Mouse (Mus musculus) gastrocnemius, postnatal 4 days (tissue): ENCODE data around the gene Hyls1. TPM values are rescaled to one million over a fixed set of nuclear protein-coding genes. Genes with fewer than 3 reads are reported as not detected.
"Not testable (repeated sequence)": the region's sequence is repeated elsewhere in the genome, so short reads cannot be mapped to it uniquely, and the experiment has no call there.

Experiments
- DNase-seq, 2 experiments: peaks; one replicate each; pipeline ENCODE4 v3.0.0; 2021 to 2022; ENCODE audit warnings: low spot score in 2 of 2, mixed read lengths in 2 of 2
- long read RNA-seq, 2 experiments: library from polyadenylated mRNA; stranded (forward); transcript quantifications; one replicate each; pipeline ENCODE4 v2.0.0; 2021
- total RNA-seq, 2 experiments: library from RNA; stranded (reverse); gene quantifications; 2 replicates each; pipeline ENCODE4 v1.2.3; 2021

Hyls1 gene
- 1 to 10 TPM; 3.0 to 4.1 TPM for total RNA-seq
- long read RNA-seq, experiment 1, partial matches to known transcripts: 0 of 1 reads
- long read RNA-seq, experiment 1, other reads (novel, unspliced or antisense): 1 of 1 reads
- long read RNA-seq, experiment 2, partial matches to known transcripts: 0 of 3 reads
- long read RNA-seq, experiment 2, other reads (novel, unspliced or antisense): 0 of 3 reads

GRCm38 (mm10) chr9:35569571-35570534 lies at the start of gene Hyls1, which contains the start of gene Pate2:
TSS of gene Hyls1 (minus strand) at chr9:35570398.
TSS of gene Pate2 (plus strand) at chr9:35570284.
- peak; percentile 76 to 91 for DNase-seq

DNA sequence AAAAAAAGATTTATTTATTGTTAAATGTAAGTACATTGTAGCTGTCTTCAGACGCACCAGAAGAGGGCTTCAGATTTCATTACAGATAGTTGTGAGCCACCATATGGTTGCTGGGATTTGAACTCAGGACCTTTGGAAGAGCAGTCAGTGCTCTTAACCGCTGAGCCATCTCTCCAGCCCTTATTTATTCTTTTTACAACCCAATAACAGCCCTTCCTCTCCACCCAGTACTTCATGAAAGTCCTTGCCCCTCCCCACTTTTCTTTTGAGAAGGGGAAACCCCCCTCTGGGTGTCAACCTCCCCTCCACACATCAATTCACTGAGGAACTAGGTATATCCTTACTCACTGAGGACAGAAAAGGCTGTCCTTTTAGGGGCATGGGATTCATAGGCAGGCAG lies 46.6 kb upstream of the Hyls1 start:
- DNase-seq: not testable (repeated sequence)

DNA sequence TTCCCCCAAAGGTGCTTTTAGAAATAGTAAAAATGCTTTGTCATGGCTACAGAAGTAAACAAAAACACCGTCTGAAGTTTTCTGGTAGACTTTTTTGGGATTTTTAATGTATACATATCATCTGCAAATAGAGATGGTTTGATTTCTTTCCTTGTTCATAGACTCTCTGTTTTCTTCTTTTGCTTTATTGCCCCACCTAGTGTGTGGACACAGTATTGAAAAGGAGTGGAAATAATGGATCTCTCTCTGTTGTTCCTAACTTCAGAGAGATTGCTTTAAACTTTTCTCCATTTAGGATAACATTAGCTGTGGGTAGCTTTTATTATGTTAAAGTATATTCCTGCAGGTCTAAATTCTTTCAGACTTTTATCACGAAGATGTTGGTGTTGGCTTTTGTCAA lies 43.8 kb upstream of the Hyls1 start:
- DNase-seq: no peak

- no peak for DNase-seq
These were observed 41.6 kb upstream of the Hyls1 start, which contains the start of gene Pate4 for GRCm38 (mm10) chr9:35611841-35612240. TSS of gene Pate4 (minus strand) at chr9:35611941.

- no peak for DNase-seq
These were observed 37.6 kb upstream of the Hyls1 start for GRCm38 (mm10) chr9:35607647-35608405.

DNA sequence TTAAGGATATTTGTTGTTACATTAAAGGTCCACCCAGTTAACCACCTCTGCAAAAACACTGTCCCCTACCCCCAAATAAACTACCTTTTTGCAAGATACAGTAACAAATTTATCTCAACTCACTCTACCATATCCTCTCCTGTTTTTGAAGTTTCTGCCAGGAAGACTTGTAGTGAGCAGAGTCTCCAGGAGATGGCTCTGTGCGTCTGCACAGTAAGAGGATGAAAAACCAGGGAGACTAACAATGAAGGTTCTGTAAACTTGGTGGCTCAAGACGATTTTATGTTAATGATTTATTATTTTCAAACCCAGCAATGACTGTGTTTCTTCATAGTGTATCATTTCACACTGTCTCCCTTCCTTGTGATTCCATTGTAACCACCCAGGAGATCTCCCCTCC lies 22.7 kb upstream of the Hyls1 start:
- DNase-seq: no peak

DNA sequence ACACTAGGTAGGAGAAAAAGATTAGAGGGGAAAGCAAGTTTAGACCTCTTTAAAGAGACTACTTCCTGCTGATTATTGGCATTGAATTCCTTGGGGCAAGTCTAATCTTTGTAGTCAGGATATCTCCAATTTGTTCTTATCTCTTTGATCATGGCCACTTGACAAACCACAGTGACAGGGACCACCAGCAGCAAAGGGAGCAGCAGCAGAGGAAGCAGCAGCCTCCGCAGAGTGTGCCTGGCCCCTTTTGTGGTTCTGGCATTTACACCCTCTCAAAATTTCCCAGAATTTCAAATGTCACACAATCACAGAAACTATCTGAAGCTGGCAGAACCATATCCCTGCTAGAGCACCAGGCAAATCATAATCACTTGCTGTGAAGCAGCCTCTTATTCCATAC lies 17.5 kb upstream of the Hyls1 start:
- DNase-seq: no peak

- no peak for DNase-seq
These were observed 4.2 kb upstream of the Hyls1 start for GRCm38 (mm10) chr9:35574416-35574815.

GRCm38 (mm10) chr9:35570663-35571062 lies 465 bp upstream of the Hyls1 start:
- no peak for DNase-seq

- no peak for DNase-seq
These were observed 2.2 kb downstream of the Hyls1 start for GRCm38 (mm10) chr9:35567995-35568394.

DNA sequence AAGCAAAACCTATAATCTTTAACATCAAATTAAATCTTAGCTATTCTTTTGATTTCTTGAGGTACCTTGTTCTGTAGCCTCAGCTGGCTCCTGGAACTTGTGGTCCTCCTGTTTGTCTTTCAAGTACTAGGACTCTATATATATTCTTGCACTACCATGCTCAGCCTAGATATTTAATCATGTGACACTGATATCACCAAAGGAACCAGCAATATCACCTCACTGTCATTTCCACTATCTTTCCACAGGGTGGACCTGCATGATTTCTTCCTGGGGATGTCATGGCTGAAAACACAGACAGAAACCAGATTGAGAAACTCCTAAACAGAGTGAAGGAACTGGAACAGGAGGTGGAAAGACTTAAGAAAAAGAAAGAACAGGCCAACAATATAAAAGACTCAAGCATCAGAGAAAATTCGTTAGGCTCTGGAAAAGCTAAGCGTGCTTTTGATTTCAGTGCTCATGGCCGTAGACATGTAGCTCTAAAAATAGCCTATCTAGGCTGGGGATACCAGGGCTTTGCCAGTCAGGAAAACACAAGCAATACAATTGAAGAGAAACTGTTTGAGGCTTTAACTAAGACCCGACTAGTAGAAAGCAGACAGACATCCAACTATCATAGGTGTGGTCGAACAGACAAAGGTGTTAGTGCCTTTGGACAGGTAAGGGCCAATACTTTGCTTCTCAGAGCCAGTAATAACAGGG lies 5.5 kb downstream of the Hyls1 start:
- no peak for DNase-seq

DNA sequence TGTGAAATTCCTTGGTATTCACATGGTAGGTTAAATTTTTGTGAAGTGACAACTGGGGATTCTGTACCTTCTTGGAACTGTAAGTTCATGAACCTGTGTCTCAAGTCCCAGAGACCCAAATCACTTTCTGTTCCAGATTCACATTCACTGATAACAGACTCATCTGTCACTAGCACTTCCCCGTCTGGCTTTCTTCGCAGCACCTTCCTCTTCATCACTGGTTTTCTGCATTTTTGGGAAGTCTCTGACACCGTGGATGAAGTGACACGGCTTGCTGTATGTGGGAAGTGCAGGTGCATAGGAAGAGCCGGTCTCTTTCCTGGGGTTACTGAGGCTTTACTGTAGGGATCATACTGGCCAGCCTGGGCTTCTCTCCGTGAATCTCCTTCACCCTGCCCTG lies 8.6 kb downstream of the Hyls1 start:
- DNase-seq: no peak

GRCm38 (mm10) chr9:35561076-35561475 lies 9.1 kb downstream of the Hyls1 start:
- no peak for DNase-seq

DNA sequence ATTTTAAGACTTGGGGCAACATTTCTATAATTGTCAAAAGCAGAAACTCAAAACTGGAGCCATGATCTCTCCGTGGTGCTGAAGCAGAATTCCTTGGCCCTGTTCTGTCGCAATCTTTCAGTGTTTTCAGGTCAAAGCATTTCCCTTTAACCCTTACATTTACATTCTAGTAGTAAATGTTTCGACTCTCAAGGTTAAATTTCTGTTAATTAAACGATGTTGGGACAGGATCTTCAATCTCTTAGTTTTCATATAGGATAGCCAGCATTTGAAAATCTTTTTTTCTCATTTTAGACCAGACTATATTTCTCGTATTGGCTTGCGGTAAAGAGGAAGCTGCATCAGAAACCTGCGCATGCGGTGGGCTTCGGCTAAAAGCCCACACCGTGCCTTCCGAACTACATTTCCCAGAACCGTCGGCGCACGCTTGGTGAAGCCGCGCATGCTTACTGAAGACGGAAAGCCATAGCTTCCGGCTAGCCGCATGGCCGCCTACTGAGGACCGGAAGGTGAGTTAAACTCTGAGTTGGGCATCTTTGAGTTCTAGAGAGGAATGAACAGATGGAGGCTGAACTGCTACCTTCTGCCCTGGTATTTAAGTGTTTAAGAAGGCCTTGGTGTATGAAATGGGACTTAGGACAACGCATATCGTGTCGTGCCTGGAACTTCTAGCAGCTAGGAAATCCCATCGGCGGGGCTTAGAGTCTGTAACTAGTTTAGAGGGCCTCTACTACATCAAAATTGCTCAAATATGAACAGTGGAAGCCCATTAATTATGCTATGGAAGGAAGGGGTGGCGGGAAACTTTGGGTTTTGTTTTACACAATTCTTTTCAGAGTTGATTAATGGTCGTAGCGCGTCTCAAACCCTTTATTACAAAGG lies 10.9 kb downstream of the Hyls1 start:
- peak in 1 of 2 experiments; percentile 72 for DNase-seq

GRCm38 (mm10) chr9:35558257-35559008 lies 11.8 kb downstream of the Hyls1 start, which contains the start of the genes Ddx25 and Pus3:
TSS of gene Ddx25 (minus strand) at chr9:35558528.
TSS of gene Pus3 (plus strand) at chr9:35558595.
- no peak for DNase-seq

DNA sequence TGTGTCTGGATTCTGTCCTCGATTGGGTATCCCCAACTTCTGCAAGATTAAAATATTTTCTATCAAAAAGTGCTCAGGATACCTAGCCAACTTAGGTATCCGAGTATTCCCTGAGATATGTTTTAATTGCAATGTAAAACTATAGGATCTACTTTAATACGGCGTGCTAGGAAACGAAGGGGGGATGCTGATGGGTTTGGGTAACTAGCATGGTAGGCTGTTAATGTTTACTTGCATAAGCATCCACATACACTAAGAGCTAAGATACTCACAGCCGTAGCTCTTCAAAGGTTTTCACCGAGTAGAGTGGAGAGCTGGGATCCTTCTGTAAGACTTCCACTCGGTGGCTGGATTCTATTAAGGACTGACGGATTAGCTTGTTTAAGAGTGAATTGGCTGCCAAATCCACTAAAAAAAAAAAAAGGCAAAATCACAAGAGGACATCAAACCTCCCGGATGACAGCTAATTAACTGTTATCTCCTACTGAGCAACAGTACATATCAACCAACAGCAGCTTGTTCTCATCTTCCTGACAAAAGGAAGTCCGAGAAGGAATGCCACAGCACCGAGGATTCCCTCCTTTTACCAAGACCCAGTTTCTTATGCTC lies 13.6 kb downstream of the Hyls1 start:
- no peak for DNase-seq

DNA sequence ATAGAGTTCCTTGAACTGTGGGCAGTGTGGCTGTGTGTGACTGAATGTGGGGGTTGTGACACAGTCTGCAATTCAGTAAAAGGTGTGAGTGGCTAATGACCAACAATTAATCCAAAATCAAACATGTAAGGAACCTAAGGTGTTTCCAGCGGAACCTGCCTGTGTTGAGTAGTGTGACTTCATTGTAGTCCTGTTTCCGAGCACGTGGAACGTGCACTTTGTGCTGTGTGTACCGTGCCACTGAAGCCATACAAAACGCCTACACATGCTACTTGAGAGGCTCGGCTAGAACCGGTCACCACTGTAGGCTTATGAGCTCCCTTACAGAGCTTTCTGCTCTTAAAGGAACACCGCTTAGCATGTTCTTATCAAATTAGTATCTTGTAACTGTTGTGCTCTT lies 21.7 kb downstream of the Hyls1 start:
- DNase-seq: no peak

- DNase-seq: no peak
These were observed 23.5 kb downstream of the Hyls1 start for GRCm38 (mm10) chr9:35546745-35547144.

- DNase-seq: no peak
These were observed 24.5 kb downstream of the Hyls1 start for GRCm38 (mm10) chr9:35545704-35546103.
